Mouse (Mus musculus) thymus, postnatal 25 days (tissue): ENCODE results near the gene Faim2.

Source experiments
- DNase-seq: peaks from one replicate; pipeline ENCODE4 v3.0.0; 2022

Faim2 gene

DNA sequence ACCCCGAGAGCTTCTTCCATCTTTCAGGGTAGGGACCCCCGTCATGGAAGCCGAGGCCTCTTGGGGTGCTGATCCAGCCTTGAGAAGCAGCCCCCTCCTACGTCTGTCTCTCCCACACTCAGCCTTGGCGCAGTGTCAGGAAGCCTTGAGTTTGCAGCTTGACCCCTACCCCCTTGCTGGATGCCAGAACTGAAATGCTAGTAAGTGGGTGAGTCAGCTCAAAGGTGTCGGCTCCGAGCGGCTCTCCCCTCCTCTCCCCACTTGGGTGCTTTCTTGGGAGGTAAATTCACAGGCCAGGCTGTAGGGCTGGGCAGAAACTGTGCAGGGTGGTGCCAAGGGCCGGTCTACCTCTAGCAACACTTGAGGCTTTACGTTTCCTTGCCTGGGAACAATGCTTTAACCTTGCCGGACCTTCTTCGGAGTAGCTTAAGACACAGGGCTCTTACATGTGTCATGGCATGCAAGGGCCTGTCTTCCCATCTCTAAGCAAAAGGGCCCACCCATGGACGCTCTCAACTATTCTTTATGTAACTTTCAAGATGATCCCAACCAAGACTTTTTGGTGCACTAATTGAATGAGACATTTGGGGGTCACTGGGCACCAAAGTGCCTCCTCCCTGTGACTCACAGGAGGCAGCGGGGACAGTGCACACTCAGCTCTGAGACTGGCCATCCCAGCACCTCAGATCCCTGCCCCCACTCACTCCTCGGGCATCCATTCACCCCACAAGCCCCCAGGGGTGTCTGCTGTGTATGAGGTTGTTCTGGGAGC, 22.5 kb downstream of the Faim2 start:
- DNase-seq: no peak

GRCm38 (mm10) chr15:99503256-99503655, 24.7 kb downstream of the Faim2 start:
- no peak for DNase-seq

GRCm38 (mm10) chr15:99502311-99502831, 25.6 kb downstream of the Faim2 start:
- no peak for DNase-seq

DNA sequence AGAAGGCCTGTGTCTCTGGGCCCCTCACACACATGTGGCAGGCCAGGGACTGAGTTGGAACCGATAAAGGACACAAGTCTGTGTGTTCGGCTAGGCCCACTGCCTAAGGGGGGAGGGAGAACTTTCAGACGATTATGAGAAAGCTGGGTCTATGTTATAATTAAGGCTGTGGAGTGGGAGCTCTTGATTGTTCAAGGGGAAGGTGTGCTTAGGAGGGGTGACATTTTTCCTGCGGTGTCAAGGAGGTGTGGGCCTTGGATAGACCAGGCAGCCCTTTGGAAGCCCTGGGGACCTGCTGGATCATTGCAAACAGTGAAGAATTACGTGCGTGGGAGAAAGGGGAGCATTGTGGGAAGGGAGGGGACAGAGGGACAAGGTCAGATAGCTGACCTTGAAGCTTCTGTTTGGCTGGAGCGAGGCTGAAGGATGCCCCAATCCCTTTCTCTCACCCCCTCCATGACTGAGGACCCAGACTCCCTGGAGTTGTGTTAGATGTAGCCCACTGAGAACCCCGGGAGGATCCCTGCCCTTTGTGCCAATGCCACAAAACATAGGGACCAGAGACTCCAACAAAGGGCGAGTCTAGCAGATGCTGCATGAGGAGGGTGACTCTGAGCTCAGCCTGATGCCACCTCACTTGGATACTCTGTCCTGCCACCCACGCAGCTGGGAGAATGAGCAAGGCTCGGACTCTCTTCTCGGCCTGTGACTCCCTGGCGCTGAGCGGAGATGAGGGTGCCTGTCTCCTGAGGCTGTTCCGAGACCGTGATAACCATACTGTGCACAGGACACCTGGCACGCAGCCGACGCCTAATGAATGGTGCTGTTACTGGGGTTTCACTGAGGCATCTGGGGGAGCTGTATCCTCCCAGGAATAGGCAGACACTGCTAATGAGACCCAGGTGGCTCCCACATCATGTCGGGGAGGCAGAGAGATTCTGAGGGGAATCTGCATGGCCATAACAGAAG, 26.4 kb downstream of the Faim2 start:
- DNase-seq: no peak

- no peak for DNase-seq
Measured at GRCm38 (mm10) chr15:99500320-99500719, 27.6 kb downstream of the Faim2 start.

DNA sequence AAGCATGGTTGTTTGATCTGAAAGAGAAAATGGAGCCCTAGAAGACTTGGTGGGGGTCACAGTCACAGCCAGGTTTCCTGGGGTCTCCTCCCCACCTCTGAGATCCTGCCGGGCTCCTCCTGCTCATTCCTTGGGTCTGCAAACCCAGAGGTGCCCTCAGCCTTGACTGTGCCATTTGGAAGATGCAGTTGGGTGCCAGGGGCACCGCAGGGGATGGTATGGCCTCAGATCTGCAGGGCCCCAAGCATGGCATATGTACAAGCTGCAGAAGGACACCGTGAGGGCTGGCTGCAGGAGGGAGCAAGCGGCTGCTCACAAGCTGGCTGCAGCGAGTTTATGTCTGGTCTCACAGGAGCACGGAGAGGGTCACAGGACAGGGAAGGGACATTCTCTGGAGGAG, 28.2 kb downstream of the Faim2 start:
- DNase-seq: no peak

GRCm38 (mm10) chr15:99498781-99499180, 29.2 kb downstream of the Faim2 start:
- DNase-seq: no peak

GRCm38 (mm10) chr15:99498356-99498755, 29.6 kb downstream of the Faim2 start:
- DNase-seq: no peak

- DNase-seq: no peak
Measured at GRCm38 (mm10) chr15:99497527-99498242, 30.3 kb downstream of the Faim2 start.

GRCm38 (mm10) chr15:99497061-99497460, 30.9 kb downstream of the Faim2 start:
- peak; percentile 30 for DNase-seq

- DNase-seq: no peak
Measured at GRCm38 (mm10) chr15:99484745-99485144, 43.2 kb downstream of the Faim2 start.

DNA sequence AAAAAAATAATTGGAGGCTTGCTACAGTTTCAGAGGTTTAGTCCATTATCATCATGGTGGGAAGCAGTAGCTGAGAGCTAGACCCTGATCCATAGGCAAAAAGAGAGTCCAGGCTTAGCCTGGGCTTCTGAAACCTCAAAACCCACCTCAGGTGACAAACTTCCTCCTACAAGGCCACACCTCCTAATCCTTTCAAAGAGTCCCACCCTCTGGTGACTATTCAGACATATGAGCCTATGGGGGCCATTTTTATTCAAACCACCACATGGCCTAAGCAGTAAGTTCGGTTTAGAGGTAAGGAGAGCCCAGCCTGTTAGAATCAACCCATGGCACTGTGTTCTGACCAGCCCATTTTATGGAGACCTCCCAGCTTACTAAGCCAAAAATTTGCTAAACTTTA, 52.2 kb downstream of the Faim2 start:
- DNase-seq: no peak

- DNase-seq: peak; percentile 93
Measured at GRCm38 (mm10) chr15:99474576-99474926, 53.4 kb downstream of the Faim2 start, which contains the start of gene Bcdin3d. TSS of gene Bcdin3d (minus strand) at chr15:99474730.

- peak; percentile 21 for DNase-seq
Measured at GRCm38 (mm10) chr15:99473801-99474575, 54.0 kb downstream of the Faim2 start.

GRCm38 (mm10) chr15:99472972-99473371, 55.0 kb downstream of the Faim2 start:
- no peak for DNase-seq

DNA sequence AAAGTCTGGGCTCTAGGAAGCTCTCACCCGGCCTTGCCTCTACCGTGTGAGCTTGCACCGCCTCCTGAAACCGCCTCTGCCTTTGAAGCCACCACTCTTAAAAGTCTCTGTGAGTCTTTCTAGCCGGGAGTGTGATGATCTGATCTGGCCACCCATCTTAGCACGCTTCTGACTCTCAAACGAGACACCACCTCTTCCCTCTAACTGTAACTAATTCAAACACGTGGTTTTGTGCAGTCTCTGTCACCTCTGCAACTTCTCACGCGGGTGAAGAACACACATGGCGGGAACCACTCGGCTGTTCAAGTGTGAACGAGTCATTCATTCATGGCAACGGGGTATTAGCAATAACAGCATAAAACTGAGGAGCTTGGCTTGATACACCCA, 56.3 kb downstream of the Faim2 start:
- DNase-seq: no peak

DNA sequence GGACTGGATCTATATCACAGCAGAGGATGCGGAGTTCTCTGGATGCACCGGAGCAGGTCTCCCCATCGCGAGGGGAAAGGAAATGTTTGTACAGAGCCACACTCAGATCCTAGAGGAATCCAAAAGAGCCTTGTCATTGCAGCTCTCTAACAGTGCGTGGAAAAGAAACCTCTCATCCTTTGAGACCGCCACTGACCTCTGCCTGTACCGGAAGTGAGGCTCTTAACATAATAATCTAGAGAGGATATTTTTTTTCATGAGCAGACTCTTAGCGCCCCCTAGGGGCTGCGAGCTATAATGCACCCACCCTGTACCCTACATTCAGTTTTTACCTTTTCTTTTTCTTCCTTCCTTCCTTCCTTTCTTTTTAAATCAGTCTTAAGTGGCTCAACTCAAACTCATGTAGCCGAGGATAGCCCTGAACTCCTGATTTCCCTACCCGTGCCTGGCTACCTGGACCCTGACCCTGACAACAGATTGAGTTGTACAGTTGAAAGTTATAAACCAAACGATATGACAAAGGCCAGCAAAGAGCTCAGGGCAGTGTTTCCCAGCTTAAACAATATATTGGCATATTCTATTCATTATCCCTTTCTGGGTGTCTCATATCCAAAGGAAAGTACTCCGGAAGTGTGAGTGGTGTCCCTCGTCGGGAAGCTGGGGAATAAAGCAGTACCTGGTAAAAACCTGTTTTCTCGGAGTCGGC, 56.8 kb downstream of the Faim2 start:
- DNase-seq: peak; percentile 48

DNA sequence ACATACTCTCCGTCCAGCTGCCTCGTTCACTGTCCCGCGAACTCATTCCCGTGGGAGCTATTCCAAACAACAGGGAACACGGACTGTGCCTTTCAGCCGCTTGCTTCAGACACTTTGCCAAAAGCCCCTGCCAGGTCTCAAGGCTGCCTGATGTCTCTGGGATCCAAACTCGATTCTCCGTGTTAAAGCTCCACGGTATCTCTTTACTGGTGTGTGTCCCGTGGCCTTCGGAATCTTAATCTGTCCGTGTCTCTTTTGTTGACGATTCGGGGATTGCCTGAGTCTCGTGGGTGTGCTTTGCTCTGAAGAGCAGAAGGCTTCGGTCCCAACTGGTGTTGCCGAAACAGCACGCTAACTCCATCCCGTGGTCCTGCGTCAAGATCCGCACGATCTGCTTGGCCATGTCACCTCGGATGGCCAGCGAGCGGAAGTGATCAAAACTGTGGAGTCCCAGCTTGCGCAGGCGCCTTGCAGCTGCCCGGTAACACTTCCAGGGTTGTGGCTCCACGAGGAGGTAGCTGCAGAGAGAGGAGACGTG, 57.7 kb downstream of the Faim2 start:
- DNase-seq: no peak

DNA sequence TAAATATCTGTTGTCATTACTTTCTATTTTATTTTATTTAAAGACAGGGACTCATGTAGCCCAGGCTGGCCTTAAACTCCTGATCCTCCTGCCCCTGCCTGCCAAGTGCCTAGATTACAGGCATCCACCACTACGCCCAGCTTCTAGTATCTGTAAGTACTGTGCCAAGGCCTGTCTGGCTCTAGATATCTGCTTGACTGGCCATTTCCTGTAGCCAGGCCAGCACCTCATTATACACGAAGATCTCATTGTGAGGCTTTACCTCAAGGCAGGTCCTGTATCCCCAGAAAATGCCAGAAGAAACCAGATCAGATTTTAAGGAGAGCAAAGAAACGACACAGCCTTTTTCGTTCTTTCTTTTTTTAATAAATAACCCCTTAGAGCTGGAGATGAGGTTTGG, 58.2 kb downstream of the Faim2 start:
- DNase-seq: no peak

DNA sequence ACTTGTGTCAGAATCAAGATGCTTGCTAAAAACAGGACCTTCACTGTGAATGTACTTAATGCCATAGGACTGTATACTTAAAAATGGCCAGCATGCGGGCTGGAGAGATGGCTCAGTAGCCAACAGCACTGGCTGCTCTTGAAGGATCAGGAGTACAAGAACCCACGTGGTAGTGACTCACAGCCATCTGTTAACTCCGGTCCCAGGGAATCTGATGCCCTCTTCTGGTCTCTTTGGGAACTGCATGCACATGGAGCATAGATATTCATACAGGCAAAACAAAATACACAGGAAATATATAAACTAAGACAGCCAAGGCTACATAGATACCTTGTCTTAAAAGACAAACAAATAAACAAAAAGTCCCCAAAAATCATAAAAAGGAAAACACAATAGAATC, 58.9 kb downstream of the Faim2 start:
- DNase-seq: peak; percentile 80

DNA sequence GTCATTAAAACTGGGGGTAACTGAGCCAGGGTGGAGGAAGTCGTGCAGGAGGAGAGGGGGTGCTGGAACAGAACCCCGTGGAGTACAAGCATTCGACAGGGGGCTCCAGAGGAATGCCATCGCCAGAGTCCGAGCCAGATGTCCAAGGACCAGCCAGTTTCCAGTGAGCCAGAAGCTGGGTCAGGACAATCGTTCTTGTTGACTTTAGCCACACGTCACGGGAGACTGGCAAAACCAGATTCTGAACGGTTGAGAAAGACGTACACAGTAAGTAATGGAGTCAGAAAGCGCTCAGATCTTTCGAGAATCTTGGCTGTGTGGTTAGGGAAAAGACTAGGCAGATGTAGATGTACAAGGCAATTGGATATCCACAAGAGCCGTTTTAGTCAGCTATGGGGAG, 64.8 kb downstream of the Faim2 start:
- DNase-seq: no peak
